Mouse (Mus musculus): ENCODE measurements around the gene Cmc4.

- no peak for TF ChIP-seq CTCF (IDR thresholded peaks at IDR 0.05; ENCODE audit: low read depth)
- no peak for TF ChIP-seq EP300 (optimal IDR thresholded peaks at IDR 0.05)
Measured at GRCm38 (mm10) chrX:75409711-75410110, 6.7 kb downstream of the Cmc4 start.

Measured in stomach, postnatal 0 days (tissue).